Mouse (Mus musculus): ENCODE measurements around the gene Bicc1. TPM values are rescaled to one million over a fixed set of nuclear protein-coding genes. Genes with fewer than 3 reads are reported as not detected.
"Not testable (repeated sequence)": the region's sequence is repeated elsewhere in the genome, so short reads cannot be mapped to it uniquely, and the experiment has no call there.

Gene Bicc1
- polyA plus RNA-seq, 1 experiment from 2014 or later, result 18.2 TPM

- Histone ChIP-seq H3K4me1 (ENCODE audit: insufficient read depth, low read depth, low read length) (no peaks in the 10 kb centered on the region), H3K27ac (ENCODE audit: low read length) (no peak overlapping the region), H3K9me3 (ENCODE audit: low read length) (no peaks in the 10 kb centered on the region), H3K4me3 (ENCODE audit: low read depth, low read length) (no peak overlapping the region), H3K9ac (replicated peaks; ENCODE audit: low read depth) (no peak overlapping the region), H3K4me2 (replicated peaks; ENCODE audit: low read depth, low read length) (no peak overlapping the region), H3K27me3 (replicated peaks; ENCODE audit: insufficient read depth, low read length) (no peaks in the 10 kb centered on the region), H3K36me3 (ENCODE audit: insufficient read depth, low read length) (no peaks in the 10 kb centered on the region)
- 72% methylated on average over 13 of the region's 13 CpGs for WGBS
- ATAC-seq (no peak), DNase-seq (ENCODE audit: low spot score) (no peak)
- TF ChIP-seq CTCF (IDR thresholded peaks at IDR 0.05) (no peak), EP300 (IDR thresholded peaks at IDR 0.05) (no peak)
Measured at GRCm38 (mm10) chr10:70968848-70969683, 190.4 kb downstream of the Bicc1 start.

GRCm38 (mm10) chr10:70966642-70967345 is 192.7 kb downstream of the Bicc1 start:
- Histone ChIP-seq H3K4me3 (ENCODE audit: low read depth, low read length) (no peak overlapping the region), H3K36me3 (ENCODE audit: insufficient read depth, low read length) (no peaks in the 10 kb centered on the region), H3K9me3 (ENCODE audit: low read length) (no peaks in the 10 kb centered on the region), H3K4me2 (replicated peaks; ENCODE audit: low read depth, low read length) (no peak overlapping the region), H3K9ac (replicated peaks; ENCODE audit: low read depth) (no peak overlapping the region), H3K4me1 (ENCODE audit: insufficient read depth, low read depth, low read length) (no peaks in the 10 kb centered on the region), H3K27me3 (replicated peaks; ENCODE audit: insufficient read depth, low read length) (no peaks in the 10 kb centered on the region), H3K27ac (ENCODE audit: low read length) (no peak overlapping the region)
- ATAC-seq (peak; percentile 91), DNase-seq (ENCODE audit: low spot score) (peak; percentile 92)
- WGBS, result 42% methylated on average over 16 of the region's 16 CpGs
- peak; percentile 71 for TF ChIP-seq EP300 (IDR thresholded peaks at IDR 0.05)
- peak; percentile 37 for TF ChIP-seq CTCF (IDR thresholded peaks at IDR 0.05)

GRCm38 (mm10) chr10:70964706-70965105 is 194.8 kb downstream of the Bicc1 start:
- Histone ChIP-seq H3K9me3 (ENCODE audit: low read length) (no peaks in the 10 kb centered on the region), H3K36me3 (ENCODE audit: insufficient read depth, low read length) (no peaks in the 10 kb centered on the region), H3K4me1 (ENCODE audit: insufficient read depth, low read depth, low read length) (no peaks in the 10 kb centered on the region), H3K9ac (replicated peaks; ENCODE audit: low read depth) (no peak overlapping the region), H3K4me3 (ENCODE audit: low read depth, low read length) (no peak overlapping the region), H3K27ac (ENCODE audit: low read length) (no peak overlapping the region), H3K4me2 (replicated peaks; ENCODE audit: low read depth, low read length) (no peak overlapping the region), H3K27me3 (replicated peaks; ENCODE audit: insufficient read depth, low read length) (no peaks in the 10 kb centered on the region)
- no peak for TF ChIP-seq CTCF (IDR thresholded peaks at IDR 0.05)
- no peak for TF ChIP-seq EP300 (IDR thresholded peaks at IDR 0.05)
- no peak for ATAC-seq
- 35% methylated on average over 8 of the region's 8 CpGs for WGBS
- DNase-seq (ENCODE audit: low spot score), result no peak

- DNase-seq (ENCODE audit: low spot score), result peak; percentile 66
- no peak overlapping the region for H3K27ac ChIP-seq (ENCODE audit: low read length)
Measured at GRCm38 (mm10) chr10:70963599-70964193, 195.8 kb downstream of the Bicc1 start.

GRCm38 (mm10) chr10:70961641-70962040 is 197.9 kb downstream of the Bicc1 start:
- 85% methylated on average over 8 of the region's 8 CpGs for WGBS

More at GRCm38 (mm10) chr10:70963599-70964193, 195.8 kb downstream of the Bicc1 start:
- Histone ChIP-seq H3K9me3 (ENCODE audit: low read length) (no peaks in the 10 kb centered on the region), H3K4me2 (replicated peaks; ENCODE audit: low read depth, low read length) (no peak overlapping the region), H3K4me3 (ENCODE audit: low read depth, low read length) (no peak overlapping the region), H3K27me3 (replicated peaks; ENCODE audit: insufficient read depth, low read length) (no peaks in the 10 kb centered on the region), H3K9ac (replicated peaks; ENCODE audit: low read depth) (no peak overlapping the region), H3K4me1 (ENCODE audit: insufficient read depth, low read depth, low read length) (no peaks in the 10 kb centered on the region), H3K36me3 (ENCODE audit: insufficient read depth, low read length) (no peaks in the 10 kb centered on the region)
- no peak for ATAC-seq
- 51% methylated on average over 8 of the region's 8 CpGs for WGBS
- no peak for TF ChIP-seq EP300 (IDR thresholded peaks at IDR 0.05)
- TF ChIP-seq CTCF (IDR thresholded peaks at IDR 0.05), result peak; percentile 75

GRCm38 (mm10) chr10:70960396-70960795 is 199.1 kb downstream of the Bicc1 start:
- not testable (repeated sequence) for H3K9ac ChIP-seq (replicated peaks; ENCODE audit: low read depth); H3K4me2 ChIP-seq (replicated peaks; ENCODE audit: low read depth, low read length); ATAC-seq; H3K27ac ChIP-seq (ENCODE audit: low read length); H3K27me3 ChIP-seq (replicated peaks; ENCODE audit: insufficient read depth, low read length); DNase-seq (ENCODE audit: low spot score); H3K36me3 ChIP-seq (ENCODE audit: insufficient read depth, low read length); H3K4me1 ChIP-seq (ENCODE audit: insufficient read depth, low read depth, low read length); H3K9me3 ChIP-seq (ENCODE audit: low read length); H3K4me3 ChIP-seq (ENCODE audit: low read depth, low read length)
- 94% methylated on average over 6 of the region's 6 CpGs for WGBS

More at GRCm38 (mm10) chr10:70961641-70962040, 197.9 kb downstream of the Bicc1 start:
- Histone ChIP-seq H3K9me3 (ENCODE audit: low read length) (no peaks in the 10 kb centered on the region), H3K27me3 (replicated peaks; ENCODE audit: insufficient read depth, low read length) (no peaks in the 10 kb centered on the region), H3K4me3 (ENCODE audit: low read depth, low read length) (no peak overlapping the region), H3K4me2 (replicated peaks; ENCODE audit: low read depth, low read length) (no peak overlapping the region), H3K36me3 (ENCODE audit: insufficient read depth, low read length) (no peaks in the 10 kb centered on the region), H3K4me1 (ENCODE audit: insufficient read depth, low read depth, low read length) (no peaks in the 10 kb centered on the region), H3K9ac (replicated peaks; ENCODE audit: low read depth) (no peak overlapping the region), H3K27ac (ENCODE audit: low read length) (no peak overlapping the region)
- TF ChIP-seq CTCF (IDR thresholded peaks at IDR 0.05) (no peak), EP300 (IDR thresholded peaks at IDR 0.05) (no peak)
- no peak for ATAC-seq
- no peak for DNase-seq (ENCODE audit: low spot score)
